Mouse (Mus musculus): ENCODE data around the gene Zfp617. TPM values are rescaled to one million over a fixed set of nuclear protein-coding genes. Genes with fewer than 3 reads are reported as not detected.

Zfp617 gene
- polyA plus RNA-seq, 1 experiment from 2014 or later: 44.9 TPM

DNA sequence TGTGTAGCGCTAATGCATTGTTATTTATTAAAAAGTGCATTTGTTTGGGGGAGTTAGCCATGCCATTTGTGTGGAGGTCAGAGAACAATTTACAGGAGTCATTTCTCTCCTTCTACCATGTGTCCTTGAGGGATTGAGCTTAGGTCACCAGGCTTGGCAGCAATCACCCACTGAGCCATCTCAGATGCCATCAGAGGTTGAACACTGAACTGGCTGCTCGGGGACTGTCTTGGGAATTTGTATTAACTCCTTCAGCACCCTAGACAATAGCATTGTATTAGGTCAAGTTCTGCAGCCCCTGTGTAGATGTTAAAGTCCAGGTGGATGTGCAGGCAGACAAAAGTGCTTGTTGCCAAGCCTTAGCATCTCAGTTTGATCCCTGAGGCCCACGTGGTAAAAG lies 55.6 kb downstream of the Zfp617 start:
- WGBS: 97% methylated on average over 3 of the region's 3 CpGs
- Histone ChIP-seq H3K27me3 (ENCODE audit: control insufficient read depth, insufficient read depth, low read length) (no peaks in the 10 kb centered on the region), H3K9me3 (ENCODE audit: control insufficient read depth, low read length) (no peaks in the 10 kb centered on the region), H3K36me3 (ENCODE audit: control insufficient read depth, insufficient read depth, low read length) (peaks cover 18% of the 10 kb centered on the region), H3K4me3 (ENCODE audit: low read depth, low read length) (no peak overlapping the region), H3K4me1 (ENCODE audit: control insufficient read depth, insufficient read depth, low read length) (no peaks in the 10 kb centered on the region), H3K27ac (ENCODE audit: low read depth, low read length) (no peak overlapping the region), H3K4me2 (ENCODE audit: low read depth, low read length) (no peak overlapping the region), H3K9ac (replicated peaks; ENCODE audit: low read depth, low read length) (no peak overlapping the region)
- ATAC-seq (ENCODE audit: low read depth): no peak

DNA sequence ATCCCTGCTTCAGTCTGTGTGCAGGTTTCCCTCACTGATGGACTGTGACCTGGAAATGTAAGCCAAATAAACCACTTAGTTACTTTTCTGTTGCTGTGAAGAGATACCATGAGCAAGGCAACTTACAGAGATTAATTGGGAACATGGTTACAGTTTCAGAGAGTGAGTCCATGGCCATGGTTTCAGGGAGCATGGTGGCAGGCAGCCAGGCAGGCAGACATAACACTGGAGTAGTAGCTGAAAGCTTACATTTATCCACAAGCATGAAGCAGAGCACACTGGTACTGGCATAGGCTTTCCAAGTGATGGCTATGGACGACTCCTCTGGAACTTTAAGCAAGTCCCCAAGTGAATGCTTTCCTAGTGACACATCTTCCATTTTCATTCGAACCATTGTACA lies 56.7 kb downstream of the Zfp617 start:
- 98% methylated on average over 2 of the region's 2 CpGs for WGBS
- Histone ChIP-seq H3K4me3 (ENCODE audit: low read depth, low read length) (no peak overlapping the region), H3K4me1 (ENCODE audit: control insufficient read depth, insufficient read depth, low read length) (no peaks in the 10 kb centered on the region), H3K4me2 (ENCODE audit: low read depth, low read length) (no peak overlapping the region), H3K9ac (replicated peaks; ENCODE audit: low read depth, low read length) (no peak overlapping the region), H3K9me3 (ENCODE audit: control insufficient read depth, low read length) (no peaks in the 10 kb centered on the region), H3K27me3 (ENCODE audit: control insufficient read depth, insufficient read depth, low read length) (no peaks in the 10 kb centered on the region), H3K36me3 (ENCODE audit: control insufficient read depth, insufficient read depth, low read length) (peaks cover 18% of the 10 kb centered on the region), H3K27ac (ENCODE audit: low read depth, low read length) (no peak overlapping the region)
- no peak for ATAC-seq (ENCODE audit: low read depth)

DNA sequence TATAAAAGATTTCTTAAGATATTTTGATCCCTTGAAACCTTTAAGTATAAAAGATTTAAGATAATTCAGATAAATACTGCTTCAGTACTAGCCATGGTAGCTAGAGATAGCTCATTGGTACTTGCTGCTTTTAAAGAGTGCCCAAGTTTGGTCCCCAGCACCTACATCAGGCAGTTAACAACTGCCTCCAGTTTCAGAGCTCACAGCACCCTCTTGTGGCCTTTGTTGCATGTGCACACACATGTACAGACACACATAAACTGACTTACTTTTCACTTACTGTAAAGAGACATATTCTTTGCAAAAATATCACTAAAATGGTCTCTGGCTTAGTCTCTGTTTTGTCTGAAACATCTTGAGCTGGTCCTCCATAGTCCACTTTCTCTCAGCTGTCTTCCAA lies 58.0 kb downstream of the Zfp617 start:
- Histone ChIP-seq H3K9me3 (ENCODE audit: control insufficient read depth, low read length) (no peaks in the 10 kb centered on the region), H3K4me3 (ENCODE audit: low read depth, low read length) (no peak overlapping the region), H3K27ac (ENCODE audit: low read depth, low read length) (no peak overlapping the region), H3K36me3 (ENCODE audit: control insufficient read depth, insufficient read depth, low read length) (peaks cover 18% of the 10 kb centered on the region), H3K4me1 (ENCODE audit: control insufficient read depth, insufficient read depth, low read length) (no peaks in the 10 kb centered on the region), H3K4me2 (ENCODE audit: low read depth, low read length) (no peak overlapping the region), H3K27me3 (ENCODE audit: control insufficient read depth, insufficient read depth, low read length) (no peaks in the 10 kb centered on the region), H3K9ac (replicated peaks; ENCODE audit: low read depth, low read length) (no peak overlapping the region)
- no peak for ATAC-seq (ENCODE audit: low read depth)

DNA sequence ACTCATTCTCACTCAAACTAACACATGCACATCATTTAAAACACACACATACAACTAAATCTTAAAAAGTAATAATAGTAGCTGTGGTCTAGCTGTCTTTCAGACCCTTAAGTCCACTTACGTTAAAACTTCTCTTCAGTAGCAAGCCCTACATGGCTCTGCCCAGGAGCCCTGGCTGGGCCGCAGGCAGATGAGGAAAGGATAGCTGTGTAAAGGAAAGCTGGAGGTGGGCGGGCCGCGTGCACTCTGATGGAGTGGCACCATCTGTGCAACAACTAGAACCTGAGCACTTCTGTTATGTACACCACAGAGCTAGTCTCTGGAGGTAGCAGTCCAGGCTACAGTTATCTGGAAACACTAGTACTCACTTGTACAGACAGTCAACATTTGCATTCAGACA lies 58.8 kb downstream of the Zfp617 start:
- Histone ChIP-seq H3K4me2 (ENCODE audit: low read depth, low read length) (no peak overlapping the region), H3K9ac (replicated peaks; ENCODE audit: low read depth, low read length) (no peak overlapping the region), H3K4me3 (ENCODE audit: low read depth, low read length) (no peak overlapping the region), H3K27me3 (ENCODE audit: control insufficient read depth, insufficient read depth, low read length) (no peaks in the 10 kb centered on the region), H3K27ac (ENCODE audit: low read depth, low read length) (no peak overlapping the region), H3K9me3 (ENCODE audit: control insufficient read depth, low read length) (no peaks in the 10 kb centered on the region), H3K36me3 (ENCODE audit: control insufficient read depth, insufficient read depth, low read length) (peaks cover 18% of the 10 kb centered on the region), H3K4me1 (ENCODE audit: control insufficient read depth, insufficient read depth, low read length) (no peaks in the 10 kb centered on the region)
- ATAC-seq (ENCODE audit: low read depth): no peak
- over 99% methylated on average over 5 of the region's 5 CpGs for WGBS

DNA sequence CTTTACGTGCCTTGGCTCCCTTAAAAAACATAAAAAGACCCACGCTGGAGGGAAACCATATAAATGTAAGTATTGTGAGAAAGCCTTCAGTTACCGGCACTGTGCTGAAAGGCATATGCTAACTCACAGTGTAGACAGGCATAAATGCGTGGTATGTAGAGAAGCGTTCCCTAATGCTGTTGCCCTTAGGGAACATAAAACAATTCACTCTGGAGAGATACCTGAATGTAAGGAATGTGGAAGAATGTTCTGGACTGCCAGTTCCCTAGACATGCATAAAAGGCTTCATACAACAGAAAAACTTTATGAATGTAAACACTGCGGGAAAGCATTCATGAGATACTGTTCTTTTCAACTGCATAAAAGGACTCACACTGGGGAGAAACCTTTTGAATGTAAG lies 59.7 kb downstream of the Zfp617 start:
- H3K4me1 ChIP-seq (ENCODE audit: control insufficient read depth, insufficient read depth, low read length): no peaks in the 10 kb centered on the region
- no peaks in the 10 kb centered on the region for H3K9me3 ChIP-seq (ENCODE audit: control insufficient read depth, low read length)
- H3K4me2 ChIP-seq (ENCODE audit: low read depth, low read length): no peak overlapping the region
- no peak for ATAC-seq (ENCODE audit: low read depth)
- H3K27me3 ChIP-seq (ENCODE audit: control insufficient read depth, insufficient read depth, low read length): no peaks in the 10 kb centered on the region
- no peak overlapping the region for H3K9ac ChIP-seq (replicated peaks; ENCODE audit: low read depth, low read length)
- H3K27ac ChIP-seq (ENCODE audit: low read depth, low read length): no peak overlapping the region
- no peak overlapping the region for H3K4me3 ChIP-seq (ENCODE audit: low read depth, low read length)
- WGBS: 93% methylated on average over 6 of the region's 6 CpGs
- H3K36me3 ChIP-seq (ENCODE audit: control insufficient read depth, insufficient read depth, low read length): peaks cover 18% of the 10 kb centered on the region

DNA sequence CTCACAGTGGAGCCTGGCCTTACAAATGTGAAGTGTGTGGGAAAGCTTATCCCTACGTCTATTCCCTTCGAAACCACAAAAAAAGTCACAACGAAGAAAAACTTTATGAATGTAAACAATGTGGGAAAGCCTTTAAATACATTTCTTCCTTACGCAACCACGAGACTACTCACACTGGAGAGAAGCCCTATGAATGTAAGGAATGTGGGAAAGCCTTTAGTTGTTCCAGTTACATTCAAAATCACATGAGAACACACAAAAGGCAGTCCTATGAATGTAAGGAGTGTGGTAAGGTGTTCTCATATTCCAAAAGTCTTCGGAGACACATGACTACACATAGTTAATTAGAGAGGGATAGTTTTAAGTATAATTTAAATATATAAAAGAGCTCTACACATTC lies 60.2 kb downstream of the Zfp617 start:
- H3K27me3 ChIP-seq (ENCODE audit: control insufficient read depth, insufficient read depth, low read length): no peaks in the 10 kb centered on the region
- WGBS: 93% methylated on average over 6 of the region's 6 CpGs
- no peak overlapping the region for H3K27ac ChIP-seq (ENCODE audit: low read depth, low read length)
- no peak for ATAC-seq (ENCODE audit: low read depth)
- no peak overlapping the region for H3K4me2 ChIP-seq (ENCODE audit: low read depth, low read length)
- no peak overlapping the region for H3K9ac ChIP-seq (replicated peaks; ENCODE audit: low read depth, low read length)
- no peaks in the 10 kb centered on the region for H3K4me1 ChIP-seq (ENCODE audit: control insufficient read depth, insufficient read depth, low read length)
- no peak overlapping the region for H3K4me3 ChIP-seq (ENCODE audit: low read depth, low read length)
- peaks cover 18% of the 10 kb centered on the region for H3K36me3 ChIP-seq (ENCODE audit: control insufficient read depth, insufficient read depth, low read length)
- no peaks in the 10 kb centered on the region for H3K9me3 ChIP-seq (ENCODE audit: control insufficient read depth, low read length)

DNA sequence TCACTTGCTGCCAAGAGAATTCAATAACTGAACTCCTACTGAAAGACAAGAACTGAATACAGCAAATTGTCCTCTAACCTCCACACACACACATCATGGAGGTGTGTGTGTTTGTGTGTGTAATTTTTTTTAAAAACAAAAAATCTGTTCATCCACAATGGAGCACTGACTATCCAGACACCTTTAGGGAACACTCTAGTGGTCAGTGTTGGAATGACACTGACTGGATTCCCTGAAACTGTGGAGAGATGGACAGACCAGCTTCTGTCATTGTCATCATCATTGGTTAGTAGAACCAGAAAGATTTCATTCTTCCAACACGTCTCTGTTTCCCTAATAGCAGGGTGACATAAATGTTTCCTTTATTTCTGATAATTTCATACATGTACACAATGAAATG lies 63.5 kb downstream of the Zfp617 start:
- Histone ChIP-seq H3K9ac (replicated peaks; ENCODE audit: low read depth, low read length) (no peak overlapping the region), H3K4me3 (ENCODE audit: low read depth, low read length) (no peak overlapping the region), H3K4me1 (ENCODE audit: control insufficient read depth, insufficient read depth, low read length) (no peaks in the 10 kb centered on the region), H3K27me3 (ENCODE audit: control insufficient read depth, insufficient read depth, low read length) (no peaks in the 10 kb centered on the region), H3K9me3 (ENCODE audit: control insufficient read depth, low read length) (no peaks in the 10 kb centered on the region), H3K4me2 (ENCODE audit: low read depth, low read length) (no peak overlapping the region), H3K36me3 (ENCODE audit: control insufficient read depth, insufficient read depth, low read length) (peaks cover 10% of the 10 kb centered on the region), H3K27ac (ENCODE audit: low read depth, low read length) (no peak overlapping the region)
- 80% methylated on average over 1 of the region's 1 CpGs for WGBS
- no peak for ATAC-seq (ENCODE audit: low read depth)

DNA sequence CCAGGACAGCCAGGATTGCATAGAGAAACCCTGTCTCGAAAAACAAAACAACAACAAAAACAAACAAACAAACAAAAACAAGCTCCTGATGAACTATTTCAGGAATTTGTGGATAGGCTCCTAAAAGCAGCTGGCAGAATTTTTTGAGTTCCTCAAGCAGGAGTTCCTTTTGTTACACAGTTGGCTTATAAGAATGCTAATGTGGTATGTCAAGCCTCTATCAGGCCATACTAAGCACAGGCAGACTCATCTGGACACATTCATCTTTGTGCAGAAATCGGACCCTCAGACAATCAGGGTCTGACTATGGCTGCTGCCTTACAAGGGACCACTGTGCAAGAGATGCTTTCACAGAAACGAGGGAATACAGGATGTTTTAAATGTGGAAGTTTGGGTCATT lies 65.8 kb downstream of the Zfp617 start:
- no peak overlapping the region for H3K4me2 ChIP-seq (ENCODE audit: low read depth, low read length)
- no peaks in the 10 kb centered on the region; the same call in 1 of the 2 replicates for H3K36me3 ChIP-seq (ENCODE audit: control insufficient read depth, insufficient read depth, low read length)
- no peak overlapping the region for H3K27ac ChIP-seq (ENCODE audit: low read depth, low read length)
- H3K4me1 ChIP-seq (ENCODE audit: control insufficient read depth, insufficient read depth, low read length): no peaks in the 10 kb centered on the region
- no peak for ATAC-seq (ENCODE audit: low read depth)
- 77% methylated on average over 3 of the region's 3 CpGs for WGBS
- no peaks in the 10 kb centered on the region for H3K9me3 ChIP-seq (ENCODE audit: control insufficient read depth, low read length)
- H3K4me3 ChIP-seq (ENCODE audit: low read depth, low read length): no peak overlapping the region
- no peaks in the 10 kb centered on the region for H3K27me3 ChIP-seq (ENCODE audit: control insufficient read depth, insufficient read depth, low read length)
- H3K9ac ChIP-seq (replicated peaks; ENCODE audit: low read depth, low read length): no peak overlapping the region

DNA sequence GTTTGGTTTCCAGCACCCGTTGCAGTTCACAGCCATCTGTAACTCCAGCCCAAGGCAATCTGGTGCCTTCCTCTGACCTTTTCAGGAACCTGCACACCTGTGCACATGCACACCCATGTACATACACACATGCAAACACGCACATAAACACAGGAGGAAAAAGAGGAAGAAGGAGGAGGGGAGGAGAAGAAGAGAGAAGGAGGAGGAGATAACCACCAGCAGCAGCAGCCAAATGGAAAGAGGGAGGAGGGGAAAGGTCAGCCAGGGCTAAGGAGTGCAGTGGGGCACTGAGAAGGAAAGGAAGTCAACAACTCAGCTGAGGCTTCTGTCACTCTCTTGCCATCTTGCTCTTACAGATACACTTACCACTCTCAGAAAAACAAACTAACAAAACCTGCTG lies 72.6 kb downstream of the Zfp617 start:
- no peak overlapping the region for H3K4me3 ChIP-seq (ENCODE audit: low read depth, low read length)
- 78% methylated on average over 2 of the region's 2 CpGs for WGBS
- no peak for ATAC-seq (ENCODE audit: low read depth)

DNA sequence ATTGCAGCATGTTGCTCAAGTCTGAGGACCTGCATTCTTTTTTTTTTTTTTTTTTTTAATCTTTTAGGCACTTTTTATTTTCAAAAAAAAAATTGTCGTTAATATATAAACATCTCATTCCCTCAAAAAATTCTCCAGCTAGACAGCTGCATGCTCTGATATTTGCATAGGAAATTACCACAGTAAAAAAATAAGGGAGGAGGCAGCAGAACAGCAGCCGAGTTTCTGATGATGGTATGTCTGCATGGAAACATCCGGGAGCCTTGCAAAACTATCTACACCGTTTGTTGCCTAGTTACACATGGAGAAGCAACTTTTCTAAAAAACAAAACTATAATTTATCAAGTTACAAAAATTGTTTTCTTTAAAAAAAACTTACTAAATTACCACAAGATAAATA lies 73.0 kb downstream of the Zfp617 start:
- Histone ChIP-seq H3K36me3 (ENCODE audit: control insufficient read depth, insufficient read depth, low read length) (no peaks in the 10 kb centered on the region), H3K27ac (ENCODE audit: low read depth, low read length) (no peak overlapping the region), H3K4me3 (ENCODE audit: low read depth, low read length) (no peak overlapping the region), H3K4me1 (ENCODE audit: control insufficient read depth, insufficient read depth, low read length) (no peaks in the 10 kb centered on the region), H3K4me2 (ENCODE audit: low read depth, low read length) (no peak overlapping the region), H3K27me3 (ENCODE audit: control insufficient read depth, insufficient read depth, low read length) (no peaks in the 10 kb centered on the region), H3K9ac (replicated peaks; ENCODE audit: low read depth, low read length) (no peak overlapping the region), H3K9me3 (ENCODE audit: control insufficient read depth, low read length) (no peaks in the 10 kb centered on the region)
- no peak for ATAC-seq (ENCODE audit: low read depth)
- 86% methylated on average over 4 of the region's 4 CpGs for WGBS

More for the DNA sequence above, 72.6 kb downstream of the Zfp617 start:
- Histone ChIP-seq H3K4me2 (ENCODE audit: low read depth, low read length) (no peak overlapping the region), H3K4me1 (ENCODE audit: control insufficient read depth, insufficient read depth, low read length) (no peaks in the 10 kb centered on the region), H3K36me3 (ENCODE audit: control insufficient read depth, insufficient read depth, low read length) (no peaks in the 10 kb centered on the region), H3K27me3 (ENCODE audit: control insufficient read depth, insufficient read depth, low read length) (no peaks in the 10 kb centered on the region), H3K27ac (ENCODE audit: low read depth, low read length) (no peak overlapping the region), H3K9ac (replicated peaks; ENCODE audit: low read depth, low read length) (no peak overlapping the region), H3K9me3 (ENCODE audit: control insufficient read depth, low read length) (no peaks in the 10 kb centered on the region)

Measured in neural tube, embryonic 14.5 days (tissue).